Mouse (Mus musculus) megakaryocyte progenitor cell, adult 5-6 weeks (primary cell): ENCODE data around the gene Olfr695. TPM values are rescaled to one million over a fixed set of nuclear protein-coding genes. Genes with fewer than 3 reads are reported as not detected.
"Not testable (repeated sequence)": the region's sequence is repeated elsewhere in the genome, so short reads cannot be mapped to it uniquely, and the experiment has no call there.

ENCODE experiments used
- ATAC-seq: replicated peaks from 2 replicates; pipeline ENCODE4 v1.8.0; 2016; ENCODE audit warnings: mild to moderate bottlenecking, moderate TSS enrichment, inconsistent platforms; ENCODE audit not compliant: poor library complexity
- total RNA-seq, 2 experiments: library from RNA; stranded (forward) in 1 of 2; stranded (reverse) in 1 of 2; fragments of 157-497, 149-512 nt in 1 of 2; fragments of 200-1000 nt in 1 of 2; gene quantifications; 2 replicates each; pipeline versions ENCODE4 v1.2.3 to v1.2.4; 2015 to 2017

Gene Olfr695
- total RNA-seq (2015) (0.05 TPM in 1 of 2 replicates, not detected in the other), total RNA-seq (2017) (not detected in 2 replicates)

DNA sequence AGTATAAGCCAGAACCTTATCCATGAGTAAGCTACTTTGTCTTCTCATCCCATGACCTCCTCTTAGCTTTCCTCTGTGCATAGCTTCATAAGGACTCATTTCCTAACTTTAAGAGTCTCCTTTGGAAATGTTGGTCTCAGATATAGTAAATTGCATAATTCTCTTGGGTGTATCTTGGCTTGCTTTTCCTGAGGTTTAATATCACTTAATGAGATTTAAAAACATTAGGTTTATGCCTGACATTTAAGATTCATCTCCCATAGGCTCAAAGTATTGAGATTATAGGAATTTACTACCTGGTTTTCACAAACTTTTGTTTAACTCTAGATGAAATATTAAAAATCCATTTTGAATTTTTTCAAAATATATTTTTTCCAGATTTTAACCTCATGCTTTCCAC lies at the start of gene Olfr695:
Gene Olfr695, minus strand, starts transcription at position 101 of the 400 bp plus-strand sequence.
- no peak for ATAC-seq

DNA sequence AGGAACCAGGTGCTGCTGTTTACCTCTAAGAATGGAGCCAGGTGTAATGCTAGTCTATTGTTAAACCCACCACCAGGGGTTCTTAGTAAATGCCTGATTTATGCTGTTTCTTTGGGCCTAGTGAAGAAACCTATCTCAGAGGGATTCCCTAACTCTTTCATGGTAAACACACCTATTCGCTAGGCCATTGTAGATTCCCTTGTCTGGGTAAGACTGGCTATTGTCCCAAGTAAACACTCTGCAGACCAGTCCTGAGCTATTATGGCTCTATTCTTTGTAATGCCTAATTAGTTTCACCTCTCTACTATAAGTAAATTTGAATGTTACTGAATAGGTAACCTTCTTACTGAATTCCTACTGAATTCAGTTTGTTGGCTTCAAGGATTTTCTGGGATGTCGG lies 44.8 kb upstream of the Olfr695 start:
- ATAC-seq: not testable (repeated sequence)

DNA sequence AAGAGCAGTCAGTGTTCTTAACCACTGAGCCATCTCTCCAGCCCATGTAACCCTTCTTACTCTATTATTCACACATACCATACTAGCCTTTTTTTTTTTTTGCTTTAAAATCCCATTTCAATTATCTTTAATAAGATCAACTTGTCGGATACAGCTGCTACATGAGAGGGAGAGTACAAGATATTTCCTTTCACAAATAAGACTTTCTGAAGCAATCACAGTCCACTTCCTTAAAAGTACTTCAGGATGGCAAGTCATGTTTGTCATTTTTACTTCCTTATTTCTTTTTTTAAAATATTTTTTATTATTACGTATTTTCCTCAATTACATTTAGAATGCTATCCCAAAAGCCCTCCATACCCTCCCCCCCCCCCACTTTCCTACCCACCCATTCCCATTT lies 42.6 kb upstream of the Olfr695 start:
- peak; percentile 94 for ATAC-seq

DNA sequence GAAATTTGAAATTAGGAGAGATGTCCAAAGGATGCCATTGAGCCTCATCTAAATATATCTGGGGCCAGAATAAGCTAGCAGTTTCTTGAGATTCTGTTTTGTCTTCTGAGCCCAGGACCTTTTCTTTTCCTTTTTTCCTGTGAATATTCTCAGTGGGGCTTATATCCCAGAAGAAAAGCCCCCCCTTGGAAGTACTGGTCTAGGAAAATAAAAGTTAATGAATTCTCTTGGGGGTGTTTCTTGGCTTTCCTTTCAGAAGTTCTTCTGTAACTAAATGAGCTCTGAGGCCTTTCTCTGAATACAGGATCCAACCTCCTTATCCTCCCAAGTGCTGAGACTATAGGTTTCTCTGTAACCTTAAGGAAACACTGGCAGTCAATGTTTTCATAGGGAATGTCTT lies 39.1 kb upstream of the Olfr695 start, which contains the start of gene Olfr698:
Gene Olfr698, minus strand, starts transcription at position 101 of the 400 bp plus-strand sequence.
- ATAC-seq: no peak

- ATAC-seq: no peak
Observed at GRCm38 (mm10) chr7:106745811-106746210, 29.6 kb upstream of the Olfr695 start.

GRCm38 (mm10) chr7:106742343-106742742 lies 26.1 kb upstream of the Olfr695 start, which contains the start of gene Olfr697:
Gene Olfr697, minus strand, starts transcription at chr7:106742443.
- no peak for ATAC-seq

GRCm38 (mm10) chr7:106737028-106737427 lies 20.8 kb upstream of the Olfr695 start:
- no peak for ATAC-seq

DNA sequence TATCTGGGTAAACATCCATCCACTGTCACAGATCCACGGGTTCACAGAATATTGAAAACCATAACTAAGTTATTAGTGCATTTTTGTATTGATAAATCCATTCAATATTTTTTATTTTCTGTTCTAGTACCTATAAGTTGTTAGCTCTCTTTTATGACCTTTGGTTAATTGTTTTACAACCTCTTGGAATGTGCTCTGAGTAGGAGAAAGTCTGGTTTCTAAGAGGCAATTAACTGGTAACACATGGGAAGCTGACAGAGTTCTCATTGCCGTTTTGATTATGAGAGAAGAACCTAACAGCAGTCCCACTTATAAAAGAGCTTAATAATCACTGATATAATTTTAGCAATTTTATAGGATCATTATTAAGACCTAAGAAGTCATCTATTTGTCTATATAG lies 17.5 kb upstream of the Olfr695 start:
- ATAC-seq: no peak

- ATAC-seq: not testable (repeated sequence)
Observed at GRCm38 (mm10) chr7:106725654-106726053, 9.5 kb upstream of the Olfr695 start.

DNA sequence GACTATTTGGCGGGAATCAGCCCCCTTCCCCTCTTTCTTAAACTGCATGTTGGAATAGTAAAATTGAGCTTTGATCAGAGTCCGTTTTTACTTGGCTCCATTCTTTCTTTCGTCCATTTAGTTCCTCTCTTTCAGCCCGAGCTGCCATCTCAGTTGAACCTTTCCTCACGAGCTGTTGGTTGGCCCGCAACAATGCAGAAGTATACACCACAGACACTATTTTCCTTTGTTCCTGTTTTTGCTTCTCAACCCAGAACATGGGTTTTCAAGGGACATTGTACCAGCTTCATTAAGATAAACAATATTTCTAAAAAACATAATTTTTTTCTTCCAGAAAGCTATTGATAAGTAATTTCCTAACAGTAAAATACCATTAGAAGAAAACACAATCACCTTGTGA lies 4.7 kb downstream of the Olfr695 start:
- peak; percentile 100 for ATAC-seq

GRCm38 (mm10) chr7:106707705-106708104 lies 8.5 kb downstream of the Olfr695 start:
- ATAC-seq: not testable (repeated sequence)

DNA sequence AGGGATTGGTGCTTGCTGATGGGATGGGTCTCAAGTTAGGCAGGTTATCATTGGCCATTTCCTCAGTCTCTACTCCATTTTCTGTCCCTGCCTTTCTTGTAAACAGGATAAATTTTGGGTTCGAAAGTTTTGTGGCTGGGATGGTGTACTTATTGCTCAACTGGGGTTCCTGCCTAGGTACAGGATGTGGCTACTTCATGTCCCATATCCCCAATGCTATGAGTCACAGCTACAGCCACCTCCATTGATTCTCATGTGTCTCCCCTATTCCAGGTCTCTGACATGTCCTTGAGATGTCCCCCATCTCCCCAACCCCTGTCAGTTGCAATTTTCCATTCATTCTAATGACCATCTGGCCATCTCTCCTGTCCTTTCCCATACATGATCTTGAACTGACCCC lies 19.3 kb downstream of the Olfr695 start:
- peak; percentile 84 for ATAC-seq

DNA sequence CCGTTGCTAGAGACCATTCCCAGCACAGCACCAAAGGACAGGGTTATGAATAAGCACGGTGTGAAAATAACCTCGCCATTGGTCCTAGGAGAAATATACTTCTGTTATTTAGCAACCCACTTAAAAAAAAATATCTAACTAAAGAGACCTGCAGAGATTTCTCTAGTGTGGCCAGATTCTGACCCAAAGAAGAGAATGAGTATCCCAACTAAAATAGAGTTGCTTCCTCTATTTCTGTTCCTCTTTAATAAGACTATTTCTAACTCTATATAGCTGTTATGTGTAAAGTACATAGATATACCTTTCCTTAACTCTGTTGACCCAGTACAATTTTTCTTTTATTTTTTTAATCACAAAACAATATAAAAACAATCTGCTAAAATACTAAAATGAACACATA lies 23.2 kb downstream of the Olfr695 start:
- peak; percentile 69 for ATAC-seq

- no peak for ATAC-seq
Observed at GRCm38 (mm10) chr7:106691714-106692113, 24.5 kb downstream of the Olfr695 start, which contains the start of gene Olfr694. Gene Olfr694, minus strand, starts transcription at chr7:106691814.

- ATAC-seq: no peak
Observed at GRCm38 (mm10) chr7:106685382-106685781, 30.8 kb downstream of the Olfr695 start.

GRCm38 (mm10) chr7:106680484-106680883 lies 35.7 kb downstream of the Olfr695 start, which contains the start of gene Olfr693:
Gene Olfr693, minus strand, starts transcription at chr7:106680584.
- no peak for ATAC-seq

Other genes with a start within 250 kb of the Olfr695 start
- gene Olfr693, start 35.8 kb downstream of the Olfr695 start, total RNA-seq (2015): not detected in 2 replicates
- gene Olfr693, start 35.8 kb downstream of the Olfr695 start, total RNA-seq (2017): not detected in 2 replicates
- gene Olfr694, start 24.6 kb downstream of the Olfr695 start, total RNA-seq (2015): not detected in 2 replicates
- gene Olfr694, start 24.6 kb downstream of the Olfr695 start, total RNA-seq (2017): not detected in 2 replicates
- not detected in 2 replicates for gene Olfr697, start 26.0 kb upstream of the Olfr695 start, total RNA-seq (2015)
- not detected in 2 replicates for gene Olfr697, start 26.0 kb upstream of the Olfr695 start, total RNA-seq (2017)
- not detected in 2 replicates for gene Olfr698, start 39.0 kb upstream of the Olfr695 start, total RNA-seq (2015)
- not detected in 2 replicates for gene Olfr698, start 39.0 kb upstream of the Olfr695 start, total RNA-seq (2017)
- gene Olfr699, start 76.8 kb upstream of the Olfr695 start, total RNA-seq (2015): not detected in 2 replicates
- gene Olfr699, start 76.8 kb upstream of the Olfr695 start, total RNA-seq (2017): not detected in 2 replicates
- not detected in 2 replicates for gene Olfr700, start 92.4 kb upstream of the Olfr695 start, total RNA-seq (2015)
- gene Olfr700, start 92.4 kb upstream of the Olfr695 start, total RNA-seq (2017): not detected in 2 replicates
- gene Olfr701, start 97.7 kb upstream of the Olfr695 start, total RNA-seq (2015): not detected in 2 replicates
- not detected in 2 replicates for gene Olfr701, start 97.7 kb upstream of the Olfr695 start, total RNA-seq (2017)
- gene Olfr702, start 117.5 kb upstream of the Olfr695 start, total RNA-seq (2015): not detected in 2 replicates
- gene Olfr702, start 117.5 kb upstream of the Olfr695 start, total RNA-seq (2017): not detected in 2 replicates
- gene Olfr703, start 127.0 kb upstream of the Olfr695 start, total RNA-seq (2015): not detected in 2 replicates
- gene Olfr703, start 127.0 kb upstream of the Olfr695 start, total RNA-seq (2017): not detected in 2 replicates
- gene Olfr704, start 146.8 kb upstream of the Olfr695 start, total RNA-seq (2015): not detected in 2 replicates
- not detected in 2 replicates for gene Olfr704, start 146.8 kb upstream of the Olfr695 start, total RNA-seq (2017)
- not detected in 2 replicates for gene Olfr705, start 160.5 kb upstream of the Olfr695 start, total RNA-seq (2015)
- gene Olfr705, start 160.5 kb upstream of the Olfr695 start, total RNA-seq (2017): not detected in 2 replicates
- gene Olfr706, start 171.8 kb upstream of the Olfr695 start, total RNA-seq (2015): not detected in 2 replicates
- not detected in 2 replicates for gene Olfr706, start 171.8 kb upstream of the Olfr695 start, total RNA-seq (2017)
- gene Olfr707, start 184.8 kb upstream of the Olfr695 start, total RNA-seq (2015): not detected in 2 replicates
- gene Olfr707, start 184.8 kb upstream of the Olfr695 start, total RNA-seq (2017): not detected in 2 replicates
- not detected in 2 replicates for gene Olfr1532-ps1, start 191.6 kb upstream of the Olfr695 start, total RNA-seq (2015)
- gene Olfr1532-ps1, start 191.6 kb upstream of the Olfr695 start, total RNA-seq (2017): not detected in 2 replicates
- 0.02 TPM in 1 of 2 replicates, not detected in the other for gene Olfr709-ps1, start 215.8 kb upstream of the Olfr695 start, total RNA-seq (2015)
- not detected in 2 replicates for gene Olfr709-ps1, start 215.8 kb upstream of the Olfr695 start, total RNA-seq (2017)
- not detected in 2 replicates for gene Olfr710, start 231.9 kb upstream of the Olfr695 start, total RNA-seq (2015)
- gene Olfr710, start 231.9 kb upstream of the Olfr695 start, total RNA-seq (2017): not detected in 2 replicates
- gene Olfr6, start 247.5 kb upstream of the Olfr695 start, total RNA-seq (2015): not detected in 2 replicates
- gene Olfr6, start 247.5 kb upstream of the Olfr695 start, total RNA-seq (2017): not detected in 2 replicates